Mouse (Mus musculus) limb, embryonic 11.5 days (tissue): ENCODE measurements around the gene Unc93b1. TPM values are rescaled to one million over a fixed set of nuclear protein-coding genes. Genes with fewer than 3 reads are reported as not detected.
A peak's percentile ranks its signal among the peaks of the same experiment; 100 is the strongest.

Experiments
- ATAC-seq: fragments of 200-750 bp; cut with Nextera tagmentation; 2 replicates; pipeline ENCODE4 v1.8.0; 2017; ENCODE audit warnings: low read depth; ENCODE audit not compliant: insufficient number of reproducible peaks, low FRiP score, low TSS enrichment
- DNase-seq: peaks from one replicate; pipeline ENCODE4 v3.0.0-alpha.2; 2015; ENCODE audit warnings: low spot score
- H3K27ac ChIP-seq: fragments of 300-500 bp; sonication (generic); replicated peaks from 2 replicates; pipeline ENCODE4 v1.5.1; 2014; ENCODE audit warnings: low read depth, mild to moderate bottlenecking, low read length
- H3K27me3 ChIP-seq: fragments of 300-500 bp; sonication (generic); 2 replicates; pipeline ENCODE4 v1.6.1; 2014; ENCODE audit warnings: mild to moderate bottlenecking, low read length, mixed read lengths; ENCODE audit not compliant: control insufficient read depth, insufficient read depth
- H3K36me3 ChIP-seq: fragments of 300-500 bp; sonication (generic); 2 replicates; pipeline ENCODE4 v1.6.1; 2014; ENCODE audit warnings: mild to moderate bottlenecking, low read length, moderate library complexity, mixed read lengths; ENCODE audit not compliant: control insufficient read depth, insufficient read depth
- H3K4me1 ChIP-seq: fragments of 300-500 bp; sonication (generic); 2 replicates; pipeline ENCODE4 v1.6.1; 2014; ENCODE audit warnings: low read length, mixed read lengths; ENCODE audit not compliant: control insufficient read depth, insufficient read depth
- H3K4me2 ChIP-seq: fragments of 300-500 bp; sonication (generic); 2 replicates; pipeline ENCODE4 v1.6.1; 2014; ENCODE audit warnings: low read depth, mild to moderate bottlenecking, moderate library complexity; ENCODE audit not compliant: severe bottlenecking
- H3K4me3 ChIP-seq: fragments of 300-500 bp; sonication (generic); 2 replicates; pipeline ENCODE4 v1.5.1; 2014; ENCODE audit warnings: low read depth, low read length
- H3K9ac ChIP-seq: fragments of 300-500 bp; sonication (generic); 2 replicates; pipeline ENCODE4 v1.6.1; 2014; ENCODE audit warnings: mild to moderate bottlenecking, low read length
- H3K9me3 ChIP-seq: fragments of 300-500 bp; sonication (generic); 2 replicates; pipeline ENCODE4 v1.6.1; 2016; ENCODE audit warnings: low read length; ENCODE audit not compliant: control insufficient read depth
- WGBS: fragments of 180-500 bp; shearing (Covaris S2); extraction: QIAGEN DNeasy Blood & Tissue Kit; methylation state at CpG from one replicate; pipeline ENCODE4 v1.1.7; 2014; 5-methylcytosine and 5-hydroxymethylcytosine counted together
- polyA plus RNA-seq: library from polyadenylated mRNA; unstranded; fragments of >200 nt; fragmentation: Nextera tagmentation; extraction: Ambion mirVana; gene quantifications from 2 replicates; pipeline ENCODE4 v1.2.1, GENCODE M21; 2014

Unc93b1 gene
- polyA plus RNA-seq, 1 experiment from 2014 or later, result 7.1 TPM

DNA sequence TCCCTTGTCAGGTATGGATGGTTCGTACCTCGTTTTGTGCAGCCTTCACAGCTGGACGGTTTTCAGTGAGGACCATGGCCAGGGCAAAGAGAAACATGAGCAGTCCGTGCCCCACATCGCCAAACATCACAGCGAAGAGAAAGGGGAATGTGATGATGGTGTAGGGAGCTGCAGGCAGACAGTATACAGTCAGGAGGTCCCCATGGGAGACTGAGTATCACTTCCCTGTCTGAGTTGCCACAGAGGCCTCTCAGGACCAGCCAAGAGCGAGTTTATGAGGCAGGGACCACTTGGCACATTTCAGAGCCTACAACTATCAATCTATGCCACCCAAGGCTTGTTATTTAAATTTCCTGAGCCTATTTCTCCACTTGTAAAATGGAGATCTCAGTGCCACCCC is 36.0 kb upstream of the Unc93b1 start:
- no peak overlapping the region for H3K27ac ChIP-seq
- ATAC-seq, result no peak
- H3K36me3 ChIP-seq, result peaks cover 18% of the 10 kb centered on the region
- H3K4me2 ChIP-seq, result no peak overlapping the region
- no peaks in the 10 kb centered on the region for H3K4me1 ChIP-seq
- no peaks in the 10 kb centered on the region for H3K9me3 ChIP-seq
- DNase-seq, result no peak
- no peak overlapping the region for H3K9ac ChIP-seq
- H3K27me3 ChIP-seq, result no peaks in the 10 kb centered on the region
- no peak overlapping the region for H3K4me3 ChIP-seq
- WGBS, result 86% methylated on average over 7 of the region's 7 CpGs

DNA sequence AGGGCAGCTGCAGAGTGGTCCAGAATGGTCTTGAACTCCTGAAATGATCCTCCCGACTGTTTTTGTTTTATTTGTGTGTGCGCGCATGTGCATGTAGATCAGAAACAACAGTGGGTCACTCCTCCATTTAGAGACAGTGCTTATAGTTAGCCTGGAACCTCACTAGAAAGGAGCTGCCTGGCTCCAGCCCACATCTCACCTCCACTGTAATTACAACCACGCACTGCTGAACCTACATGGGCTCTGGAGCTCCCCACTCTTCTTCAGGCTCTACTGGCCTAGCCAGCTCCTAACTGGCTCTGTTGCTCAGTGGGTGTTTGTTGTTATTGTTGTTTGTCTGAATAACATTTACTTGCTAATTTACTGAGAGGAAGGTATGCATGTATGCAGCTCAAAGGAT is 35.4 kb upstream of the Unc93b1 start:
- 96% methylated on average over 4 of the region's 4 CpGs for WGBS
- H3K4me1 ChIP-seq, result peaks cover 4% of the 10 kb centered on the region; the same call in 1 of the 2 replicates
- H3K4me3 ChIP-seq, result no peak overlapping the region
- H3K4me2 ChIP-seq, result no peak overlapping the region
- peaks cover 18% of the 10 kb centered on the region for H3K36me3 ChIP-seq
- no peaks in the 10 kb centered on the region for H3K27me3 ChIP-seq
- no peak overlapping the region for H3K27ac ChIP-seq
- ATAC-seq (no peak), DNase-seq (no peak)
- H3K9me3 ChIP-seq, result no peaks in the 10 kb centered on the region
- H3K9ac ChIP-seq, result no peak overlapping the region

GRCm38 (mm10) chr19:3902966-3903365 is 32.0 kb upstream of the Unc93b1 start:
- peaks cover 12% of the 10 kb centered on the region for H3K36me3 ChIP-seq
- ATAC-seq, result no peak
- H3K4me2 ChIP-seq, result no peak overlapping the region
- no peak for DNase-seq
- H3K27ac ChIP-seq, result no peak overlapping the region
- H3K27me3 ChIP-seq, result no peaks in the 10 kb centered on the region
- H3K4me1 ChIP-seq, result peaks cover 29% of the 10 kb centered on the region
- no peak overlapping the region for H3K4me3 ChIP-seq
- H3K9ac ChIP-seq, result no peak overlapping the region
- H3K9me3 ChIP-seq, result no peaks in the 10 kb centered on the region
- WGBS, result 86% methylated on average over 12 of the region's 12 CpGs

GRCm38 (mm10) chr19:3903648-3904362 is 31.2 kb upstream of the Unc93b1 start:
- Histone ChIP-seq H3K9me3 (no peaks in the 10 kb centered on the region), H3K4me2 (peak overlapping the region; percentile 5; the same call in 1 of the 2 replicates), H3K4me1 (peaks cover 29% of the 10 kb centered on the region), H3K27ac (no peak overlapping the region; the same call in 1 of the 2 replicates), H3K27me3 (no peaks in the 10 kb centered on the region), H3K9ac (no peak overlapping the region), H3K36me3 (peaks cover 15% of the 10 kb centered on the region), H3K4me3 (no peak overlapping the region)
- 67% methylated on average over 25 of the region's 25 CpGs for WGBS
- ATAC-seq (no peak), DNase-seq (no peak)

GRCm38 (mm10) chr19:3904363-3904675 is 30.7 kb upstream of the Unc93b1 start:
- DNase-seq, result no peak
- Histone ChIP-seq H3K36me3 (peaks cover 19% of the 10 kb centered on the region), H3K4me1 (peaks cover 29% of the 10 kb centered on the region), H3K9me3 (no peaks in the 10 kb centered on the region), H3K9ac (no peak overlapping the region), H3K4me3 (no peak overlapping the region), H3K27me3 (no peaks in the 10 kb centered on the region), H3K27ac (no peak overlapping the region), H3K4me2 (no peak overlapping the region)
- 64% methylated on average over 10 of the region's 10 CpGs for WGBS
- ATAC-seq, result no peak

DNA sequence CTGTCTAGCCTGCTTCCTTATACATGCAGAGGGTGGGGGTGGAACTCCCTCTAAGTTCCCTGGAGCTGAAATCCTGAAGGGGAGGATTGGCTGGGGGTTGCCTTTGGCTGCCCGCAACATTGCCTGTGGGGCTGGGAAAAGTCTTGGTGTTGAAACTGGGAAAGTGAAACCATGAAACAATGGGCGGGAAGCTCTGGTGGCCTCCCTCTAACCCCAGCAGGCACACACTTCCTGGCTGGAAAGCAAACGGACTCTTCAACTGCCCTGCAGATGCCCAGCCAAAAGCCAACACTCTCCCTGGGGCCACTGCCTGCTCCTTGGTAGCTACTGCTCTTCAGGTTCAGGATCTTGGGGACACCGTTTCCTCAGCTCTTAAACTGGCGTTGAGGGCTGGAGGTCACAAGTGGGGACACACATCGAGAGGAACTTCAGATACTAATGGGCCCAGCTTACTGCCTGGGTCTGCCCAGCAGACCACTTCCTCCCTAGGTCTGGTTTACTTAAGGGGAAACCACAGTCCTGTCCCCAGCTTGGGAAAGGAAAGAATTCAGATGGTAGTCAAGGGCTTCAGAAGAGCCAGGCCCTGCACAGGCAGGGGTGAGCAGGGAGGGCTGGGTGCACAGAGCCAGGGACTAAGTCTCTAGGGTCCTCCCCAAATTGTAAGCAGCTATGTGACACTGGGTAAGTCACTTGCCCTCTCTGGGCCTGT is 29.6 kb upstream of the Unc93b1 start:
- Histone ChIP-seq H3K27ac (peak overlapping the region; percentile 84), H3K36me3 (peaks cover 19% of the 10 kb centered on the region), H3K4me3 (peak overlapping the region; percentile 12; the same call in 1 of the 2 replicates), H3K4me2 (peak overlapping the region; percentile 72), H3K9ac (peak overlapping the region; percentile 12; the same call in 1 of the 2 replicates), H3K9me3 (no peaks in the 10 kb centered on the region), H3K4me1 (peaks cover 29% of the 10 kb centered on the region), H3K27me3 (no peaks in the 10 kb centered on the region)
- DNase-seq, result peak; percentile 44
- WGBS, result 23% methylated on average over 6 of the region's 6 CpGs
- ATAC-seq, result no peak

GRCm38 (mm10) chr19:3906326-3906725 is 28.7 kb upstream of the Unc93b1 start:
- Histone ChIP-seq H3K36me3 (peaks cover 19% of the 10 kb centered on the region), H3K9ac (peak overlapping the region; percentile 70), H3K27me3 (no peaks in the 10 kb centered on the region), H3K4me2 (peak overlapping the region; percentile 72), H3K27ac (no peak overlapping the region), H3K9me3 (no peaks in the 10 kb centered on the region), H3K4me1 (peaks cover 29% of the 10 kb centered on the region), H3K4me3 (peak overlapping the region; percentile 56)
- 44% methylated on average over 10 of the region's 10 CpGs for WGBS
- ATAC-seq (no peak), DNase-seq (no peak)

DNA sequence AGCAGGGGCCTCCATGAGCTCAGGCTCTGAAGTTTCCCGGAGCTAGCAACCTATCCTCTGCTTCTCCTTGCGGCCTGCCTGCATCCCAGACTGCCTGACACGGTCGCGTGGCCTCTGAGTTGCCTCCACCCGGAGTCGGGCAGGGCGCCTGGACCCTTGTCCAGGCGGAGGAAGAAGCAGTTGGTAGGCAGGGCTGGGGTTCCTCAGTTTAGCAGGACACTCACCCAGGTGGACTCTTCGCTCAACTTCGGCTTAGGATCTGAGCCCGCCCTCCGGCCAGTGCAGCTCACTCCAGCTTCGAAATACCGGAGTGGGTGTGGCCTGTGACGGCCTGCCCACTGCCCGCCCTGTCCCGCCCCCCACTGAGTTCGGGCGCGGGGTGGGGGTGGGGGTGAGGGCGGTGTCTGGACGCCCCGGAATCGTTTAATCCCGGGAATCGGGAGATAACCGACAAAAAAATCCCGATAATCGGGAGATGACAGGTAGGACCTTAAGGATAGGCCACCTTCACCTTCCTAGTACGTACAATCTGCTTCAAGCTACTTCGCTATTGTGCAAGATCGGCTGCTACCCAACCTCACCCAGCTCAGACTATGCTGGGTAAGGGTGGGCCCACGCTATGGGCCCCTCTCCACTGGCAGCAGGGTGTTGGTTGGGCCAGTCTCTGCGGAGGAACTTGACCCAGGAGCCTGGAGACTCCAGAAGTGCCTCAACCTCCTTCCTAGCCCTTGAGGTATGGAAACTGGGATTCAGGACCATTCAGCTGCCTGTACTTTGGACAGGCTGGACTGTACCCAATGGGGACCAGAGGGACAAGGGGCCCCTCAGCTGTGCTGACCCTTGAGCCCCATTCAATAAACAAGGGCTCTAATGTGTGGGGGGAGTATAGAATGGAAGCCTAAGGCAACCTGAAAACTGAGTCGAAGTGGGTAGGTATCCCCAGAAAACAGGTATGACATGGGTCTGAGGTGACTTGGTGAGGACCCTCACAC is 27.9 kb upstream of the Unc93b1 start, which contains the start of gene Tcirg1:
Gene Tcirg1 (minus strand): TSS at position 339 of the 992 bp plus-strand sequence.
- Histone ChIP-seq H3K36me3 (peaks cover 18% of the 10 kb centered on the region), H3K27ac (0 out of 2 replicates have a peak within 1 kb of the TSS, but pooled peaks have one; percentile 21), H3K4me1 (peaks cover 32% of the 10 kb centered on the region), H3K9me3 (no peaks in the 10 kb centered on the region), H3K9ac (peak within 1 kb of the TSS; percentile 70), H3K4me2 (peak within 1 kb of the TSS; percentile 72), H3K4me3 (peak within 1 kb of the TSS; percentile 56), H3K27me3 (no peaks in the 10 kb centered on the region)
- DNase-seq, result peak; percentile 79
- peak; percentile 49; the same call in 1 of the 2 replicates for ATAC-seq
- 5% methylated on average over 36 of the region's 36 CpGs for WGBS
